Mouse (Mus musculus) gastrocnemius, adult 8-10 months (tissue): ENCODE measurements around the gene Lyve1. TPM values are rescaled to one million over a fixed set of nuclear protein-coding genes. Genes with fewer than 3 reads are reported as not detected.
A peak's percentile ranks its signal among the peaks of the same experiment; 100 is the strongest.

Source experiments
- DNase-seq, 2 experiments: peaks; one replicate each; pipeline ENCODE4 v3.0.0; 2022; ENCODE audit warnings: low spot score in 2 of 2
- total RNA-seq, 4 experiments: library from RNA; stranded (reverse); gene quantifications; 2 replicates each; pipeline ENCODE4 v1.2.4; 2022

Gene Lyve1
- total RNA-seq, 4 experiments from 2014 or later, result 1.1 to 6.6 (median 3.2) TPM

GRCm38 (mm10) chr7:110853611-110854010 is 9.4 kb downstream of the Lyve1 start:
- no peak for DNase-seq

DNA sequence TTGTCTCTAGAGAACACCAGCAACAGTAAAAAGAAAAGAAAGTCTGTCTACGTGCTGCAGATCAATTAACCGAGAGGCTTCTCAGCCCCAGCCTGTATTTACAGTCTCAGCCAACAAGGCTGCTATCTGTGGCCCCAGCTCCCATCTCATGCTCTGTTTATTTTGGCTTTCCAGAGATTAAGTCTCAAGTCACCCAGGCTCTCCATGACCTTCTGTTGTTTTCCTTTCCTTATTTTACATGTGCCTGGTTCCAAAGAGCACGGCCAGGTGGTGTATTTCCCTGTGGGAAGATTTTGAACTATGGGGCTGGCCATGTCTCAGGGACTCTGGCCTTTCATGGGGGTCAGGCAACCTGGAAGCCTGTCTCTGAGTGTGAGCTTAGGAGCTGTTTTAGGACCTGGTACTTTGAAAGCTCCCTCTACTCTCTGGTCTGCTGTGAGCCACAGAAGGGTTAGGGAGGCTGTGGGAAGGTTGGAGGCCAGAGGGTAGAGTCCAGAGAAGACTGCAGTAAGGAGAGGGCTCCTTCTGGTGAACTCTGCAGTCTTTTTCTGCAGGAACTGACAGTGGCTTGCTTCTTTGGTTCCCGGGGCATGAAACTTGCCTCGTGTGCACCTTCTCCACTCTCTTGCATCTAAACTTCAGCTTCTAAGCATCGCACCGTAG is 11.4 kb downstream of the Lyve1 start:
- DNase-seq, result no peak

- no peak for DNase-seq
Measured at GRCm38 (mm10) chr7:110848371-110848770, 14.7 kb downstream of the Lyve1 start.

DNA sequence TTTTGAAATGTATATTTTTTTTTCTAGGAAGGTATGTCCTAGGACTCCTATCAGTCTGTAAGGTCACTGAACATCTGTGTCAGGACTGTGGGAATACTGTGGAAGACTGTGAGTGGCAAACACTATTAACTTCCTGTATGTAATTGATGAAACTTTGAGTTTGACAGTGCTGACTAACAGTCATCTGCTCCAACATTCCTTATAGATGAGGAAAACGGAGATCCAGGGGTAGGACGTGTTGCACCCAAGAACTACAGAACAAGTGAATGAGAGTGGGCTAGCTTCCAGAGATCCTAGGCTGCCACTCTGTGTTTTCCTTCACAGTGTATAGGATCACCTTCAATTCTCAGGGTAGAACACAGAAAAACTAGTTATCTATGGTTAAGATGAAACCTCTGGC is 15.7 kb downstream of the Lyve1 start:
- no peak for DNase-seq

GRCm38 (mm10) chr7:110843916-110844874 is 18.8 kb downstream of the Lyve1 start, which contains the start of gene Rnf141:
TSS of gene Rnf141 (minus strand) at chr7:110844457.
- peak; percentile 81 to 85 for DNase-seq

DNA sequence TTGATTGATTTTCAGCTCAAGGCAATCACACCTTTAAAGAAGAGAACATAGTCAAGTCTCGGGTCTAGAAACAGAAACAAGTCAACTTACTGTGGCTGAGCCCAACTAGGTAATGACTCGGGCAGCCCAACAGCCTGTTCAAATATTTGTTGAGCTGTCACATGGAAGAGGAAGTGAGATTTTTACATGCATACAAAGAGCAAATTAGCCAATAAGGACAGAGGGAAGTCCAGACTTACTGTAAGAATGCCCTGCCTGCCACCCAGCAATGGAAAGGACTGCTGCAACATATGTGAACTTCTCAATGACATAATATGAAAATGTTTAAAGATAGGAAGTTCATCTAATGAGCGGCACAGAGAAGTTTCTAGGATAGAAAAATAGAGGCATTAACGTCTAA is 22.7 kb downstream of the Lyve1 start:
- no peak for DNase-seq

DNA sequence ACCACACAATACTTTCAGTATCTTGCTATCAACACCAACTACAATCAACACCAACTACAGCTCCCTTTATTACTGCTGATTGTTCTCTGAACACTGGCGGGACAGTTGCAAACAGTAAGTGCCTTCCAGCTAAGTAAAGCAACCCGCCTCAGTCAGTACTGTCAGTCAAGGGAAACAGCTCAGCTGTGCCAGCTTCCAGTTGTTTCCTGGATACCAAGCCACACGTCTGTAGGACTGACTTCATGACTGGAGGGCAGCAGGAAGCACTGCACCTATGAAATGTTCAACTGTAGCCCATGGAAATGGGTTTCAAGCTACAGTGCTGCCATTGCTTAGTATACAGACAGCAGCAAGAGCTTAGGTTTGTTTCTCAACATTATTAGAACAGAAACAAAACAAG is 28.5 kb downstream of the Lyve1 start:
- no peak for DNase-seq

DNA sequence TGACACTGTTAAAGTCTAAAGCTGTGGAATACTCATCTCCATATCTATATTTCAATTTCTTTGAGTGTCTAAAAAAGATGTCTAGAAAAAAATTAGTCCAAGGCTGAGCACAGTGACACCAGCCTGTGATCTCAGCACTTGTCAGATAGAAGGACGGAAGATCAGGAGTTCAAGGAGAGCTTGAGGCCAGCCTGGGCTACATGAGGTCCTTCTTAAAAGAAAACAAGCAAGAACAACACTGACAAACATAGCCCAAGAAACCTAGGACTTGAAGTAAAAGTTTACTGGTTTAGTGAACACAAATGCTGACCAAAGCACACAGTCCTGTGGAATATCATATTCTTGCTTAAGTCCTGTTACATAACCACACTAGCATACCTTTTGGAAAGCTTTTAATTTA is 29.0 kb downstream of the Lyve1 start:
- DNase-seq, result no peak

GRCm38 (mm10) chr7:110833024-110833423 is 30.0 kb downstream of the Lyve1 start:
- no peak for DNase-seq

GRCm38 (mm10) chr7:110823995-110824953 is 38.8 kb downstream of the Lyve1 start:
- no peak for DNase-seq

DNA sequence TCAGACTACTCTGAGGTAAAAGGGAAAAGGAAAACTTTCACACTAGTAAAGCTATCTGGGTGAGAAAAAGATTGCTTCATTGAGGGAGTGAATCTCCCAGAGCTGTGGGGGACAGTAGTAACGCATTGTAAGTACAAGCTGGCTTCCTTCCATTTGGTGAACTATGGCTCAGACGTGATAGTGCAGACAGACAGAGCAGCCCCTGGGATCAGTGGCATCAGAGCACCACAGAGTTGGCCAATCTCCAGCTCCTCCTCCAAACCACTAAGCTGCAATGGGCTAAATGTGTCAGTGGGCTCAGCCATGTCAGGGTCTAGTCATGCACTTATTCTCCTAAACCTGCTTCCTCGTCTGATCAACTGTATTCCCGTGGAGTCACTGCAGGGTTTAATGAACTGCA is 39.4 kb downstream of the Lyve1 start:
- no peak for DNase-seq

DNA sequence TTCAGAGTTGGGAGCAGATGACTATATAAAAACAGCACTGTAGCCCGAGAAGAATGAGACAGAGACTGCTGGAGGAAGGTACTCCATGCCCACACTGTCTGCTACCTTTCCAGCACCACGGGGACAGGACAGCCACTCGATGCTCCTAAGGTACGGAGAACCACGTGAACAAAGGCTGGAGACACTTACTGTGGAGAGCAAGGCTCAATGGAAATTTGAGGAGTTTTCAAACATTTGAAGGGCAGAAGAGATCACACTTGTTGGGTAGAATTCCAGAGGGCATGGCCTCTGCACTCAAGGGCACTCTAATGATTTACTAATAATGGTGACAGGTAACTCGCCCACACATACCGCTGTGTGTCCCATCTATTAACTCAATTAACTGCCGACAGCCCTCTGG is 40.0 kb downstream of the Lyve1 start:
- DNase-seq, result no peak

DNA sequence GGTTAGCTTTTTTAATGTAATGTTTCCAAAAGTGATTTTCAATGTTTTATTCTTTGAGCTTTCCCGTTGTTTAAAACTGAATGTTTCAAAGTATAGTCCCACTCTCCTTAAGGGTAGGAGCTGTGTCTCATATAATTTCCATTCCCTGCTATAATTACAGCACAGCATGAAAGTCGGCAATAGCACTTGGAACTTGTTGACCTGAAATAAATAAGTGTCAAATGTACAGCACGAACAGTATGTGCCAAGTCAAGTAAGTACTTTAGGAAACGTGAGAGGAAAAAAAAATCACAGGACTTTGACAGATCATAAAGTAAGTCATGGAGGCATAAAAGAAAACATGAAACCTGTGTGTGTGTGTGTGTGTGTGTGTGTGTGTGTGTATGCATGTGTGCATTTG is 41.0 kb downstream of the Lyve1 start:
- no peak for DNase-seq

- DNase-seq, result peak in 1 of 2 experiments; percentile 47
Measured at GRCm38 (mm10) chr7:110821653-110822052, 41.4 kb downstream of the Lyve1 start.

DNA sequence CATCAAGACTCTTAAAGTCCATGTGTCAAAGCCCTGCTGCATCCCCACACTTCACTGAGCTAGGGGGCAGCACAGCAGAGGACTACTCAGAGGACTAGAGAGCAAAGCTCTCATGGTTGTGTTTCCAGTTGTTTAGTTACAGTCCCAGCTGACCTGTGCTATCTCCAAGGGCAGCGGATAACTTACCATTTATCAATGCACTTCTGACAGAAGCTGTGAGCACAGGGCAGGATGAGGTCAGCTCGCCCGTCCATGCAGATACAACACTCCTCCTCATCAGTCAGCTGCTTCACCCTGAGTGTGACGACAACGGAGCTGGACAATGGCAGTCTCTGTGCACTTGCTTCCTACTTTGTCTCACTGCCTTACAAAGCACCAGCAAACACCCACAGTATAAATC is 42.0 kb downstream of the Lyve1 start:
- DNase-seq, result no peak

DNA sequence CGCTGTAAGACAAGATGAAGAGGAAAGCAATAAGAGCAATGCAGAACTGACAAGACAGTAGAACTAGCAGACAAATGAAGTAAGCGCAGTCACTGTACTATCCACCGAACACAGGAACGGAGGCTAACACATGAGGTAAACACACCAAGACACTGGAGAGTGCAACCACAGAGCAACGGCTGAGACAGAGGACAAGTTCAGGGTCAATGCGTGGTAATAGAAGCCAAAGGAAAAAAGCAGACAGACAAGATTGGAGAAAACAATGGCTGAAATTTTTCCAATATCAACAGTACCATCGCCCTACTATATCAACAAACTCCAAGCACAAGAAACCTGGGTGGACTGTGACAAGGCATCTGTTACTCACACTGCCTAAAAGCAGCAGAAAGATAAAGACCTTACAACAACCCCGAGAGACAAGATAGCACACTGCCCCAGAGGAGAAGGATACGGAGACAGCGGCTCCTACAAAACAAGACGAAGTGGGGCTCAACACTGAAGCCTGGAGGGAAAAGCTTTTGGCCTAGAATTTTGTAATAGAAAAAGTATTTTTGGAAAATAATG is 44.2 kb downstream of the Lyve1 start:
- no peak for DNase-seq

DNA sequence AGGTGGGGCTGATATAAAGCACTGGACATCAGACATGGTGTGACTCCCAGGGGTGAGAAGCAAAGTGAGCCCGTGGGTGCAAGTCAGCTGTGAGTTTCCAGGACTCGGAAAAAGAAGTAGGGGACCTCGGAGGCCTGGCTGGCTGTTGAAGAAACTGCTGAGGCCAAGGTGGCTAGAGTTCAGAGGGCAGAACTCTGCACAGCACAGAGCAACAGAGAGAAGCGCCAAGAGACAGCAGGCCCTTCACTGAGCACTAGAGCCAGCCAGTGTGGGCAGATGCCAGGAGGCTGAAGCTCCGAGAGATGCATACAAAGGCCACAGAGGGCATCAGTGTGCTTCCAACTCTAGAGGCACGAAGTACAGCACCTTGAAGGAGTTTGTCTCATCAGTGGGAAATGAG is 44.8 kb downstream of the Lyve1 start:
- peak in 1 of 2 experiments; percentile 72 for DNase-seq

- no peak for DNase-seq
Measured at GRCm38 (mm10) chr7:110816037-110816436, 47.0 kb downstream of the Lyve1 start.

GRCm38 (mm10) chr7:110813983-110814382 is 49.1 kb downstream of the Lyve1 start:
- DNase-seq, result no peak

DNA sequence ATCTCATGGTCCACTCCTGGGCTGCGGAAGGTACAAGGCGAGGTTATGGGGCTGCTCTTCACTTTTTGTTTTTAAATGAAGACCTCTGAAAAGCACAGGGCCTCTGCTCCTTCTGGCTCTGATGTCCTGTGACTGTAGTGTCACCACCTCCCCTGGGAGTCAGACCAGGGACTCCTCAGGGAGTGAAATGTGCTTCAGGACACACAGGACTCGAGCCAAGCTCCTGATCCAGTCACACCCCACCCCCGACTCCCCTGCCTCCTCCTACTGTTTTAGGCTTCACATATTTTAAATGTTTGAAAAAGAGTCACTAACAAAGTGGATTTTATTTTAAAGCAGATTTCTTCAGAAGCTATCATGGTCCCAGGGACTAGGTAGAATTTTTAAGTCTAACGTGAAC is 51.5 kb downstream of the Lyve1 start:
- no peak for DNase-seq

DNA sequence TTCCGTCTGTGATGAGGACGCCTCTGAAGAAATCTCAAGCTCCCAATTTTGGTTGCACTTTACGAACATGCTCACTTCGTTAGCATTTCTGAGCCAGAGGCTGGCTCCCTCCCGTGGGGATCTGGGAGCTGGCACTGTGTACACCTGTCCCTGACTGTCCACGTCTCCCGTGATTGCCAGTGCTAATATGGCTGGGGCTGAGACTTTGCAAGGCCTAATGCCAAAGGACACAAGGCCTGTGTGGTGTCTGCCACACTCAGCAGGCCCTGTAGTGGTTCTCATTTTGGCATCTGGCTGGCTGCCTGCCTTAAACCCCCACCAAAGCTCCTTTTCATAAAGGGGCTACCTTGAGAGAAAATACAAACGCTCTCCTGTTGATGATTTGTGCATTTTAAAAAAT is 52.0 kb downstream of the Lyve1 start:
- DNase-seq, result no peak
